Mouse (Mus musculus): ENCODE data around the gene Slc30a2.

Slc30a2 gene

GRCm38 (mm10) chr4:134321524-134321923 is 21.5 kb upstream of the Slc30a2 start:
- WGBS: 70% methylated on average over 3 of the region's 3 CpGs

GRCm38 (mm10) chr4:134324655-134325054 is 18.3 kb upstream of the Slc30a2 start:
- 62% methylated on average over 5 of the region's 5 CpGs for whole genome bisulfite sequencing

GRCm38 (mm10) chr4:134326859-134327530 is 16.0 kb upstream of the Slc30a2 start:
- WGBS: 71% methylated on average over 5 of the region's 5 CpGs

DNA sequence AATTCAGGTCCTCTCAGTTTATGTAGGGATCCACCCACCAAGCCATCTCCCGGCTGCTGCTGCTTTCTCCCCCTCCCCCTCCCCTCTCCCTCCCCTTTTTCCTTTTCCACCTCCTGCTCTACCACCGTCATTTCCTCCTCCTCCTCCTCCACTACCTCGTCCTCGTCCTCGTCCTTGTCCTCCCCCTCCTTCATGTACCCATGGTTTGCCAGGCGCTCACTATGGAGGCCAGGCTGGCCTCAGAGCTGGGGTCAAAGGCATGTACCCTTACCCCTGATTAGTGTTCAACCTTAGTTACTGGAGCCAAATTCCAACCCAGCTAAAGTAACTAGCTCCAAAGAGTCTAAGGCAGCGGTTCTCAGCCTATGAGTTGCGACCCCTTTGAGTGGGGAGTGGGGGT is 14.8 kb upstream of the Slc30a2 start:
- WGBS: 45% methylated on average over 8 of the region's 8 CpGs

DNA sequence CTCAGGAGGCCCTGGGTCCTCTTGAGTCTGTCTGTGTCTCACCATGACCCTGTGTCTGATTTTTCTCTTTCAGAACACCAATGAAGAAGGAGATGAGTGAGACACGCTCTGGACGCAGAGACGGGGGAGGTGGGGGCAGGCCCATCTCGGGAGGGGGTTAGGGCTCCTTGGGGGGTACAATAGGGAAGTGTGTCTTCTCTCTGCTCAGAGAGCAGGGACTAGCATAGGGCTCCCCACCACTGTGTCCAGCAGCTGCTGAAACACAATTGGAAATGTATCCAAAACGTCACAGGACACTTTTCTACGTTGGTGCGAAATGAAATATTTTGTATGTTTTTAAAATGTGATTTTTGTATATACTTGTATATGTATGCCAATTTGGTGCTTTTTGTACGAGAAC is 14.1 kb upstream of the Slc30a2 start:
- WGBS: 80% methylated on average over 8 of the region's 8 CpGs

DNA sequence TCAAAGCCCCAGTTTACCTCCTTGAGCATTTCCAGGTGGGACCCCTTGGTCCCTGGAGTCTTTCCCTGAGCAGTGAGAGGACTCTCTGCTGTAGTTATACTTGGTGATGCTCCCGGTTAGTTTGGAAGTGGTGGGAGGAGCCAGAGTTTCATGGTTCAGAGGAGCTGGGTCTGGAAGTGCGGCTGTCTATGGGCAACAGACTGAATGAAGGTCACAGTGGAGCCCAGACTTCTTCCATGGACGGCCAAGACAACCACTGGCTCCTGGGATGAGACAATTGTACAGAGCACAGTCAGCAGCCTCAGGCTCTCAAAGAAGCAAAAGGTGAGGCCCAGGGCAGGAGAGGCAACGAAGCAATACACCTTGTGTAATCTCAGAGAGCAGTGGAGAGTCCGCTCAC is 12.7 kb upstream of the Slc30a2 start:
- WGBS: 77% methylated on average over 5 of the region's 5 CpGs

DNA sequence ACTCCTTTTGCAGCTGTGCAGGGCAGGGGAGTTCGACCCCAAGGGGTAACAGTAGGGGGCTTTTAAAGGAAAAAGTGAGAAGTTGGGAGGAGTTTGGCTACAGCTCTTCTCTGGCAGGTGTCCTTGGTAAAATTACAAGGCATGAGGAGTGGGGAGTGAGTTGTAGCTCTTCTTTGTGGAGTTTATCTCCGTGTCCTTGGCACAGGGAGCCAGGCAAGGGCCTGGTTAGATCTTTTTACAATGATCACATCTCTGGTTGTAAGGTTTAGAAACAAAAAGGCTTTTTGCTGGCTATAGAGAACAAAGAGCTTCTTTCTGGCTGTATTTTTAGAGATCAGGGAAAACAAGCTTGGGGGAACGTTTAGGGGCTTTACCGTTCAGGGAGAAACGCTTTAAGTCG is 1.8 kb upstream of the Slc30a2 start:
- 61% methylated on average over 6 of the region's 6 CpGs for WGBS

- 50% methylated on average over 11 of the region's 11 CpGs for WGBS
Measured at GRCm38 (mm10) chr4:134342213-134342779, 685 bp upstream of the Slc30a2 start.

- WGBS: 66% methylated on average over 3 of the region's 3 CpGs
Measured at GRCm38 (mm10) chr4:134344620-134345019, 1.6 kb downstream of the Slc30a2 start.

DNA sequence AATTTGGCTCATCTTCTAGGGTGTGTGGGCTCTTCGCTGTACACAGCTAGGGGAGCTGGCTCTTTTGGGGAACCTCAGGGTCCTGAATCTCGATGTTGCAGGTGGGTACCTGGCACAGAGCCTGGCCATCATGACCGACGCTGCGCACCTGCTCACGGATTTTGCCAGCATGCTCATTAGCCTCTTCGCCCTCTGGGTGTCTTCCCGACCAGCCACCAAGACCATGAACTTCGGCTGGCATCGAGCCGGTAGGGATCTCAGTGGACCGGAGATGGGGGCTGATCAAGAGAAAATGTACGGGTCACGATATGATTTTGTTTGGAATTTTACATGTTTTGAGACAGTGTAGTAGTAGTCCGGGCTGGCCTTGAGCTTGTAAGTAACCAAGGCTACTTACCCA is 2.8 kb downstream of the Slc30a2 start:
- 93% methylated on average over 15 of the region's 15 CpGs for WGBS

GRCm38 (mm10) chr4:134348078-134348477 is 5.1 kb downstream of the Slc30a2 start:
- WGBS: 78% methylated on average over 11 of the region's 11 CpGs

DNA sequence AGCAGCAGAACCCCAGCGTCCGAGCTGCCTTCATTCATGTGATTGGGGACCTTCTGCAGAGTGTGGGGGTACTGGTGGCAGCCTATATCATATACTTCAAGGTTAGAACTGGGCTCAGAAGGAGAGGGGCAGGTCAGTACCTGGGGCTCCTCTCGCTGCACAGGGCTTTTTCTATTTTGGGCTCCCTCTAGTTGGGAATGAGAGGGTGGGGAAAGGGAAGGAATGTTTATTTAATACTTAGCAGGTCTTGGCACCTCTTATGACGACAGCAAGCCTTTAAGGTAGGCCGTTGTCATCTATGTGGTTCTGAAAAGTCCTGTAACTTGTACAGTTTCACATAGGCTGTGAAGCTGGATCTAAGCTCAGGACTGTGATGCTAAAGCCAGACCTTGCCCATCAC is 5.6 kb downstream of the Slc30a2 start:
- 81% methylated on average over 5 of the region's 5 CpGs for WGBS

GRCm38 (mm10) chr4:134349829-134350228 is 6.8 kb downstream of the Slc30a2 start:
- 95% methylated on average over 7 of the region's 7 CpGs for WGBS

DNA sequence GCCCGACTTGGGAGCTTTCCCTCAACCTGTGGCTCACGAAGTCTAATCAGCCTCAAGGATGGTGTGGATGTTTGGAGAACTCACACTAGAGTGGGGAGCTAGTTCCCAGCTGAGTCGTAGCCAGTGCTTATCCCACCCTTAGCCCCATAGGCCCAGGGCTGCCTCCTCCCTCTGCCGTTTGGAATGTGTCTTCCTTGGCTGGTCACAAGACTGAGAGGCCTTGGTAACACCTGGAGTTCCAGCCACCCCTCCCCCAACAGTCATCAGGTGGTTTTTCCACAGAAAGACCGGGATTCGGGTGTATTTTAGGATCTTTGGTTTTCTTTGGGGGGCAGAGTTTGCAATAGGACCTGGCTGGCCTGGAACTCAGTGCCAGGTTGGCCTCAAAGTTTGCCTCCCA is 7.7 kb downstream of the Slc30a2 start:
- 90% methylated on average over 6 of the region's 6 CpGs for WGBS

- WGBS: 65% methylated on average over 18 of the region's 18 CpGs
Measured at GRCm38 (mm10) chr4:134351329-134352260, 8.6 kb downstream of the Slc30a2 start.

GRCm38 (mm10) chr4:134352261-134352707 is 9.3 kb downstream of the Slc30a2 start:
- 82% methylated on average over 12 of the region's 12 CpGs for WGBS

DNA sequence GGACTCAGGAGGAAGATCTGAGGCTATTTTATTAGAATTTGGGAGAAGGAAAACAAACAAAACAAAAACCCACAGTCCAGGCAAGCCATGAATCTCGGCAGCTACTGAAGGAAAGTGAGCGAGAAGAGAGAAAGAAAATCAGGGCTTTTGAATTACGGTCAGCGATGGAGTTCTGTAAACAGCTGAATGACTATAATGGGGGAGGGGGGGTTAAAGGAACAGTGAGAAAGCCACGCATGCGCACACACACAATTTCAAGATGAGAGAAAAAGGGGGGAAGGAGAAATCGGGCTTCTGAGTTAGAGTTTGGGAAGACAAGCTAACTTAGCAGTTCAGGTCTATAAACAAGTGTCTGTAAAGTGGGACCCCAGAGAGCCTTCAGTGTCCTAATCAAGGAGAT is 9.9 kb downstream of the Slc30a2 start:
- 79% methylated on average over 7 of the region's 7 CpGs for WGBS

DNA sequence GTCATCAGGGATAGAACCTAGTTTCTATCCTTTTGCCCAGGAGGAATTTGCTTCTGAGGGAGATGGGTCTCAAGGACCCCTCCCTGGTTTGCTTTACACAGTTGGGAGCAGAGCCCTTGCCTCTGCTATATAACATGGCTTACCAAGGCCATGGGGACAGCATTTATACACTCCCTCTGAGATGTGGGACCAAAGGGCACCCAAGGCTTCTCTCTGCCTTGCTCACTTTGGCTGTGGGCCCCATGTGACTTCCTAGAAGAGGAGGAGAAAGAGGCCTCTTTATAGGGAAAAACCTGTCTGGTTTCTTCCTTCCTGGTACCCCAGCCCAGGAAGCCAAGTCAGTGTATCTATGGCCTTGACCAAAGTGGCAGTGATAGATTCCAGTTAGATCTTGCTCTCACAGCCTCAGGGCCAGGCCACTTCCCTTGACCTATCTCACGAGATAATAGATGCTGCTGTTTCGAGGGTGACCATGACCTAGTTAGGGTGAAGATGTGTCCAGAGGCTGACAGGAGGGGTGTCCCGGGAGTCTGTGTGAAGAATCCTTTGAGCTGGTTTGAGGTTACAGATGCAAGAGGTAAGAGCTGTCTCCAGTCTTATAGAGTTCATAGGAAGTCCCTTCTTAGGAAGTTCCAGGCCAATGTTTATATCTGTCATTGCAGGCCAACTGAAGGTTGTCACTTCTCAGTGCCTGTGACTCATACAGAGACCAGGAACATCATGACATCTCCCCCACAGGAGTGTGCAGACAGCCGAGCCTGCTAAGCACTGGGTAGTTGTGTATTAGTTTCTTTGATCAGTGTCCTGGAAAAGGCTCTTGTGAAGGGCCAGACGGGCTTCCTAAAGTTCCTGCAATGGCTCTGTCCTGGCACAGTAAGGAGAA is 10.8 kb downstream of the Slc30a2 start:
- 81% methylated on average over 5 of the region's 5 CpGs for WGBS

DNA sequence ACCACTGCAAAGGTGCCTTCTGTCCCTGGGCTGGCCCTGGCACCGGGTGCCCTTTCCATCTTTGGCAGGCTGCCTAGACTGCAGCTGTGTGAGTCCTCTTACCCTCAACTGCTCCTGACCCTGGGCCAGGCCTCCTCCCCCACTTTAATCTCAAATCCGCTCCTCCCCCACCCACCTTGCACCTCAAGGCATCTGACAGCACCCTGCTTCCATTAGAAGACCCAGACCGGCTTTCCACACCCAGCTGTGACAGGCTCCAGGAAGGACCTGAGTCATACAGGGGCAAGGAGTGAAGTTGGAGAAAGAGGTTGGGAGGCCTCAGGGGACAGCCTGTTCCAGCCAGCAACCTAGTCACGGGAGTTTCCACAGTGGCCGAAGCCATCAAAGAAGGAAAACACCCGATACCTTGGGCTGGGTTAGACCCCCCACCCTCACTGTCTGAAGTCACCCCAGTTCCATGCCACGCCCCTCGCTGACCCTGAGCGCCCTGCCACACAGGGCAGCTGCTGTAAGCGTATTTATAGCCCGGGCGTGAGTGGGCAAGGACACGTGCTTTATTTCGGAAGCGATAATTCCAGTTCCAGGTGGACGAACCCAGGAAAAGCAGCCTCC is 13.0 kb downstream of the Slc30a2 start:
- 54% methylated on average over 16 of the region's 16 CpGs for WGBS

GRCm38 (mm10) chr4:134356591-134357460 is 13.8 kb downstream of the Slc30a2 start:
- WGBS: 25% methylated on average over 22 of the region's 22 CpGs

Data from cerebral cortex, adult 2 months (tissue).